ENCODE assay signal across 9 mouse cellular contexts in genomic region chr10:53750275-53750954, GRCm38 (mm10). TPM values are rescaled to one million over a fixed set of nuclear protein-coding genes. Genes with fewer than 3 reads are reported as not detected.
DNase-seq lines count a peak whose midpoint lies in the region; ATAC-seq and TF ChIP-seq lines count a peak whose summit lies in the region.
"Had no signal": no experiment of that assay in that cellular context is flagged by ENCODE, and none has a peak within 500 bp of the region (broad histone marks: within the 10 kb centered on the region; RNA-seq: fewer than 3 reads in every experiment).

No protein-coding gene starts in this region.

- H3K9me3 ChIP-seq in embryonic facial prominence, embryonic 10.5 days, result no peaks in the 10 kb centered on the region
- H3K9me3 ChIP-seq in hindbrain, embryonic 11.5 days (ENCODE audit: control insufficient read depth, low read length), result no peaks in the 10 kb centered on the region
- H3K9me3 ChIP-seq in limb, embryonic 12.5 days, result no peaks in the 10 kb centered on the region
- no peaks in the 10 kb centered on the region for H3K9me3 ChIP-seq in neural tube, embryonic 14.5 days (ENCODE audit: control insufficient read depth, low read length)

- TF ChIP-seq EP300 in heart, adult 2 months (IDR thresholded peaks at IDR 0.05; ENCODE audit: insufficient read depth, low read depth, low read length), result no peak

- no peak for TF ChIP-seq POLR2A in heart, adult 2 months (IDR thresholded peaks at IDR 0.05; ENCODE audit: insufficient read depth, low read depth, low read length)

- no peak overlapping the region for H3K27ac ChIP-seq in heart, adult 2 months
- peak overlapping the region; percentile 79 for H3K27ac ChIP-seq in embryonic facial prominence, embryonic 10.5 days (replicated peaks)
- H3K27ac ChIP-seq in hindbrain, embryonic 11.5 days (ENCODE audit: low read depth, low read length), result no peak overlapping the region; the same call in 1 of the 2 replicates
- H3K27ac ChIP-seq in limb, embryonic 12.5 days, result 0 out of 2 replicates have a peak overlapping the region, but pooled peaks have one; percentile 29
- peak overlapping the region; percentile 72 for H3K27ac ChIP-seq in neural tube, embryonic 14.5 days (ENCODE audit: low read depth, low read length)

- WGBS in heart, adult 2 months, result 10% methylated on average over 39 of the region's 39 CpGs
- 9% methylated on average over 39 of the region's 39 CpGs for WGBS in embryonic facial prominence, embryonic 10.5 days
- 12% methylated on average over 30 of the region's 39 CpGs for WGBS in hindbrain, embryonic 11.5 days
- 7% methylated on average over 39 of the region's 39 CpGs for WGBS in limb, embryonic 12.5 days
- 10% methylated on average over 38 of the region's 39 CpGs for WGBS in neural tube, embryonic 14.5 days

- H3K4me1 ChIP-seq in heart, adult 2 months (ENCODE audit: control insufficient read depth, insufficient read depth, low read length), result no peaks in the 10 kb centered on the region
- peaks cover 15% of the 10 kb centered on the region for H3K4me1 ChIP-seq in embryonic facial prominence, embryonic 10.5 days
- H3K4me1 ChIP-seq in hindbrain, embryonic 11.5 days (replicated peaks; ENCODE audit: control insufficient read depth, insufficient read depth, low read length), result no peaks in the 10 kb centered on the region; the same call in 1 of the 2 replicates
- peaks cover 19% of the 10 kb centered on the region; the same call in 1 of the 2 replicates for H3K4me1 ChIP-seq in limb, embryonic 12.5 days (replicated peaks)
- H3K4me1 ChIP-seq in neural tube, embryonic 14.5 days (ENCODE audit: control insufficient read depth, insufficient read depth, low read length), result peaks cover 17% of the 10 kb centered on the region

- peak overlapping the region; percentile 69 for H3K9ac ChIP-seq in heart, adult 2 months (ENCODE audit: low read depth, low read length)
- H3K9ac ChIP-seq in hindbrain, embryonic 11.5 days (ENCODE audit: low read depth, low read length), result peak overlapping the region; percentile 84
- H3K9ac ChIP-seq in limb, embryonic 12.5 days (replicated peaks), result peak overlapping the region; percentile 75
- peak overlapping the region; percentile 81 for H3K9ac ChIP-seq in neural tube, embryonic 14.5 days (replicated peaks; ENCODE audit: low read depth, low read length)

- H3K4me3 ChIP-seq in heart, adult 2 months, result peak overlapping the region; percentile 53
- H3K4me3 ChIP-seq in embryonic facial prominence, embryonic 10.5 days, result peak overlapping the region; percentile 80
- peak overlapping the region; percentile 83 for H3K4me3 ChIP-seq in hindbrain, embryonic 11.5 days (ENCODE audit: low read depth, low read length)
- peak overlapping the region; percentile 90 for H3K4me3 ChIP-seq in limb, embryonic 12.5 days (replicated peaks)
- H3K4me3 ChIP-seq in neural tube, embryonic 14.5 days (ENCODE audit: low read depth, low read length), result peak overlapping the region; percentile 76

- intact Hi-C loops in heart, adult 2 months (cut with DNase I), result no loop called here
- intact Hi-C loops in heart, postnatal 25 days (cut with DNase I), result no loop called here

- peak; percentile 35 for ATAC-seq in hindbrain, embryonic 11.5 days (ENCODE audit: low FRiP score)
- peak; percentile 33; the same call in 1 of the 2 replicates for ATAC-seq in limb, embryonic 12.5 days (ENCODE audit: insufficient number of reproducible peaks, insufficient read depth, low FRiP score, low TSS enrichment, low read depth)
- ATAC-seq in neural tube, embryonic 14.5 days (ENCODE audit: low read depth), result peak; percentile 50

- H3K27me3 ChIP-seq in heart, adult 2 months (ENCODE audit: control insufficient read depth, insufficient read depth, low read length), result peaks cover 3% of the 10 kb centered on the region; the same call in 1 of the 2 replicates
- H3K27me3 ChIP-seq in embryonic facial prominence, embryonic 10.5 days (replicated peaks; ENCODE audit: low read depth, poor library complexity, severe bottlenecking), result peaks cover 22% of the 10 kb centered on the region
- no peaks in the 10 kb centered on the region for H3K27me3 ChIP-seq in hindbrain, embryonic 11.5 days (ENCODE audit: control insufficient read depth, insufficient read depth, low read length)
- peaks cover 16% of the 10 kb centered on the region for H3K27me3 ChIP-seq in limb, embryonic 12.5 days
- no peaks in the 10 kb centered on the region for H3K27me3 ChIP-seq in neural tube, embryonic 14.5 days (ENCODE audit: control insufficient read depth, insufficient read depth, low read length)

- H3K79me2 ChIP-seq in heart, adult 2 months (replicated peaks; ENCODE audit: control insufficient read depth, insufficient read depth, low read length), result no peaks in the 10 kb centered on the region

- H3K36me3 ChIP-seq in heart, adult 2 months (ENCODE audit: control insufficient read depth, insufficient read depth, low read length), result no peaks in the 10 kb centered on the region
- H3K36me3 ChIP-seq in embryonic facial prominence, embryonic 10.5 days (replicated peaks), result no peaks in the 10 kb centered on the region
- H3K36me3 ChIP-seq in hindbrain, embryonic 11.5 days (ENCODE audit: control insufficient read depth, insufficient read depth, low read length), result no peaks in the 10 kb centered on the region
- H3K36me3 ChIP-seq in limb, embryonic 12.5 days, result no peaks in the 10 kb centered on the region
- no peaks in the 10 kb centered on the region for H3K36me3 ChIP-seq in neural tube, embryonic 14.5 days (ENCODE audit: control insufficient read depth, insufficient read depth, low read length)

- H3K4me2 ChIP-seq in hindbrain, embryonic 11.5 days (replicated peaks; ENCODE audit: low read depth, low read length), result peak overlapping the region; percentile 88
- peak overlapping the region; percentile 75 for H3K4me2 ChIP-seq in limb, embryonic 12.5 days
- peak overlapping the region; percentile 82 for H3K4me2 ChIP-seq in neural tube, embryonic 14.5 days (ENCODE audit: low read depth, low read length)

- no peak for TF ChIP-seq CTCF in heart, adult 2 months (IDR thresholded peaks at IDR 0.05)

- DNase-seq in heart, adult 2 months, result peak in 1 of 2 experiments; percentile 4
- no peak for DNase-seq in heart, postnatal 25 days (ENCODE audit: low spot score)
- DNase-seq in ES-CJ7 (ENCODE audit: low read depth, low spot score), result peak; percentile 18
- peak; percentile 61 for DNase-seq in embryonic facial prominence, embryonic 10.5 days (ENCODE audit: low spot score)
- DNase-seq in hindbrain, embryonic 11.5 days (ENCODE audit: low spot score), result peak; percentile 59
- DNase-seq in spleen, adult 18-20 months, result no peak

RNA-seq across cellular contexts. Expression of gene Fam184a, which starts 0.5 kb away (rescaled TPM):
- under 1 TPM; 0.73 to 0.96 TPM for total RNA-seq in heart, adult 2 months (2021)
- polyA plus RNA-seq in heart, adult 2 months (2012; rRNA removed), result 0.53 and 0.61 TPM in 2 replicates
- 1 to 10 TPM in 1 of 2 experiments, under 1 TPM in 1; 0.81 to 1.9 TPM for total RNA-seq in heart, postnatal 25 days (2021)
- polyA plus RNA-seq in embryonic facial prominence, embryonic 10.5 days (2016; fragmentation: Nextera tagmentation; extraction: Ambion mirVana), result 3.7 and 4.5 TPM in 2 replicates
- polyA plus RNA-seq in hindbrain, embryonic 11.5 days (2014; fragmentation: Nextera tagmentation; extraction: Ambion mirVana), result 7.0 and 7.6 TPM in 2 replicates
- 8.1 and 8.6 TPM in 2 replicates for polyA plus RNA-seq in limb, embryonic 12.5 days (2016; fragmentation: Nextera tagmentation; extraction: Ambion mirVana)
- 17.0 and 20.1 TPM in 2 replicates for polyA plus RNA-seq in neural tube, embryonic 14.5 days (2014; fragmentation: Nextera tagmentation; extraction: Ambion mirVana)
- total RNA-seq: MEL had no signal

Comparison
In these comparisons a context has a peak if more than half of its experiments do, and no peak if none do; other contexts are left out.
1. DNase-seq: peak in ES-CJ7 (single experiment), embryonic facial prominence, embryonic 10.5 days (single experiment) and hindbrain, embryonic 11.5 days (single experiment); none in heart, postnatal 25 days (single experiment) and spleen, adult 18-20 months (0 of 2).
2. H3K27ac ChIP-seq: peak in embryonic facial prominence, embryonic 10.5 days (single experiment), limb, embryonic 12.5 days (single experiment) and neural tube, embryonic 14.5 days (single experiment); none in heart, adult 2 months (single experiment) and hindbrain, embryonic 11.5 days (single experiment).
3. Peak in every context shown above with its lines, with median percentiles within 50 percentile points of each other: H3K4me3 ChIP-seq, H3K9ac ChIP-seq, ATAC-seq and H3K4me2 ChIP-seq.